Mouse (Mus musculus): ENCODE measurements at regions not wholly inside any gene's neighbourhood (a gene's known extent, or its start where the extent isn't known, plus 50 kb on each side); places are given as distances from the start of the nearest gene placed in this dataset.
"Not testable (repeated sequence)": the region's sequence is repeated elsewhere in the genome, so short reads cannot be mapped to it uniquely, and the experiment has no call there.

DNA sequence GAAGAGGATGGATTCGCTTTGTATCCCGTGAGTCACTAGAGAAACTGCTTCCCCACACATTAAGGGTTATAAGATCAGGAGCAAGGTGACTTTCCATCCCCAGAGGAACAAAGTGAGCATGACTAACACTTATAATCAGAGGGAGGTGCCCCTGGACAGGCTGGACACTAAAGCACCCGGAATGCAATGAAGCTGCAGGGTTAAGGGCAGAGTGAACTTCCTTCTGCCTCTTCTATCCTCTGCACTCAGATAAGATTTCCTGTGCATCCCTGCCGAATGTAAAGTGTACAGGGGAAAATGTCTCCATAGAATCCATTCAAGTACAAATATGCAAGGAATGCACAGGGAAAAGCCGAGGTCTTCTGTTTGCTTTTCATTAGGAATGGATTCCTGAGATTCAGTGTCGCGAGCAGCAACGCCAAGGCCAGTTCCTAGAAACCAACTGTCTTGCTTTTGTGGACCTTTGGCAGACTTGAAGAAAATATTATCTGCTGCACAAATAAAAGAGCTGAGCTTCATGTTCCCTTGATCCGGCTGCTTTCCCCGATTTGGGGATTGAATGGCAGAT is 58.5 kb upstream of the Fbxl7 start:
- DNase-seq (ENCODE audit: low read depth): no peak

DNA sequence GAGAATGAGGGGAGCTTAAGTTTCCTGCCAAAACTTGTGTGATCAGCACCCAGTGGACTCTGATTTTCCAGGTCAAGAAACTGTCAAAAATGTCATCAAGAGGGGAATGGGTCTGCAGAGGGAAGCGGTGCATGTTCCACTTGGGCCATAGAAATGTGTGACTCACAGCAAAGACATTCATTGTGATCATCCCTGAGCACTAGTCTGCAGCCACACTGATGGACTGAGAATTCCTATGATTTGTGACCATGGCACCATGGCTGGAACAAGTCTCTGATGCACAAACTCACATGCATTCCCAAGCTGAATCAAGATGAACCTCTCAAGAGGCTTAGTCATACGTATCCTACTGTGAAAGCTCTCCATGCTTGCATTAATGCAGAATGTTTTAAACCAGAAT is 63.6 kb upstream of the Fbxl7 start:
- no peak for DNase-seq (ENCODE audit: low read depth)

DNA sequence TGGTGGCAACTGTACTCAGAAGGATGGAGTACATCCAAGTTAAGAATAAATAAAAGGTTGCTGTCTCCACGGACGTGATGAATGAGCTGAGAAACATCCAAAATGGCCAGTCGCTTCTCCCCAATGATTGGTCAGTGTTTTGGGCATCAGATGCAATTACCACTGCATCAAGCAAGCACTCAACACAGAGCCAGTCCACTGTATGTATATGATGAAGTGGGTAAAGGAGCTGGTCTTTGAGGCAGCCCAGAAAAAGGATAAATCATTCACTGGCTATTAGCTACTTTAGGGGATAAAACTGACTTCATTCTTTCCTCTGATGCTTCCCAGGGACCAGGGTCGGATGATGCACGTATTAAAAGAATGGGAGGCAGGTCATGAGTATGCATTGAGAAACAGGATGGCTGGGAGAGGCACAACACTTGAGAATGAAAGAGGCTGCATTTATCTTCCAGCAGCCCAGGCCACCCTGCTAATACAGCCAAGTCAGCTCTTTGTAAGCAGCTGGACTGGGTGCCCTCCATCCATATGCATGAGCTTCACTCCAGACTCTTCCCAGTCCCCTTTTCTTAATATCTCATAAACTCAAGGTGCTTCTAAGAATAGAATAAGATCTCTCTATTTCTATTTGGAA is 73.1 kb upstream of the Fbxl7 start:
- DNase-seq (ENCODE audit: low read depth): no peak

DNA sequence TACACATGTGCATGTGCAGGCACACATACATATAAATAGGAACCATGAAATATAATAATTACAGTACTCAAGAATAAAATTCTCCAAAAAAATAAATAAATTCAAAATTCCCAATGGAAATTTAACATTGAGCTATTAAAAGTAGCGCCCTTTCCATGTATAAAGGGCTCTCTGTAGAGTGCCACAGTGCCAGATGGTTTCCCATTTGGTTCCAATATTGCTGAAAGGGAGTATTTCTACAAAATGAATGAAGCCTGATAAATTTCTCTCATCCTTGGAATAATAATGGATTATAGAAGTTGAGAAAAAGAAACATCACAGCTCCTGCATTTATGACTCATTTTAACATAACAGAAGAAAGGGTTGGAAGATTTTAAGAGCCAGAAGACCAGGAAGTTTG is 75.4 kb upstream of the Fbxl7 start:
- no peak for DNase-seq (ENCODE audit: low read depth)

DNA sequence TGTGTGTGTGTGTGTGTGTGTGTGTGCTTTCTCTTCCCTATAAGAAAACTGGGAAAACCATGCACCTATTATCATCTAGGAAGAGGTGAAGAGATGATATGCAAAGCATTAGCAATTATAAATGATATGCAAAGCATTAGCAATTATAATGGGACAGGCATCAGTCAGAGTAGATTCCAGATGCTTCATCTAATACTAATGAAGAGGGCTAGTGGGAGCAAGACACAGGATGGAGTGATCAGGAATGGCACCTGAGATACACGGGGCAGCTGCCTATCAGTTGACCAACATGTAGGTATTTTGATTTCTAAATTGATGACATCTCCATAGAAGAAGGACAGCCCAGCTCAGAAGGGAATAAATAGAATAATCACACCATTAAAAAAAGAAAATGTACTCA is 97.7 kb upstream of the Fbxl7 start:
- DNase-seq (ENCODE audit: low read depth): no peak

DNA sequence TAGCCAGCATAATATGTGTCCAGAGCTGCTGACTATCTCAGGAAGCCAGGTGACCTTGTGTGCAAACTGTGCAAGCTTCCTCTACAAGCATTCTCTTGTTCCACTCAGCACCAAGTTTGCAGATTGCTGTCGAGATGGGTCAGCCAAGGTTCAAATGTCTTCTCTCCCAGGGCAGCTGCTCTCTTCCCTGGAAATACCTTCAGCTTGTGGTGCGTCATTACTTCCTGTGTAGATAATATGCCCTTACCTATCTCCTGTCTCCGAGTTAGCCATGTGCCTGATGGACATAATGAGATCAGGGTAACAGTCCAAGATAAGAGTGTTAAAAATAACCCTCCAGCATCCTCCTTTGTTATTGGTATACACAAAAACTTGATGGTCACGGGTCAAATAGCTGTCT is 113.7 kb upstream of the Fbxl7 start:
- no peak for DNase-seq (ENCODE audit: low read depth)

DNA sequence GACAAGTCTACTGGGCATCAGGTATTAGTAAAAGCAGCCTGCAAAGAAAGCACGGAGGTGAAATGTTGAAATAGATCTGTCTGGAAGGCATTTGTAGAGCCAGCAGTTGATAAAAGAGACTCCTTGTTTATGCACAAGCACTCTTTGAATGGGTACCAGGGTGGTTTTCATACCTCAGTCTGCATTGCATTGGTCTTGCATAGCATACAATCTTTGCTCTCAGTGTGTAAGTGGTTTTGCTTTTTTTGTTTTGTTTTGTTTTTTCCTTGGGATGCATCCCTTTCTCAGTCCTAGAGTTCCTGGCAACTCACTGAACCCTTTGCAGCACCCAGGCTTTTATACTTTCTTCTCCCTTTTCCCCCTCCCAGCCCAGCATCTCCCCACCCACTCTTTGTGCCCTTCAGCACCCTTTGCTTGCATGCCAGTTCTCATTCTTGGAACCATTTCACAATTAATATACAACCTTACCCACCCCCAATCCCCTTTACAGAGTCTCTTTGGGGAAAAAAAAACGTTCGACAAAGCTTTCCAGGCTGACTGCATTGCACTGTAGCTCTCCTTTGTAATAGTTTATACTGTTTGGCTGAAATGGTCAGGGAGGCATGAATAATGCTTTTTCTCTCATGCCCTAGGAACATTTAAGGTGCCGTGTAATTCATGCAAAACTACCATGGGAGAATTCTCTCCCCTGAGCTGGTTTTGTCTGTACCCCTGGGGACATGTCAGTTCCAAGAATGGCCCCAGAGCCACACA is 118.7 kb upstream of the Fbxl7 start:
- no peak for DNase-seq (ENCODE audit: low read depth)

DNA sequence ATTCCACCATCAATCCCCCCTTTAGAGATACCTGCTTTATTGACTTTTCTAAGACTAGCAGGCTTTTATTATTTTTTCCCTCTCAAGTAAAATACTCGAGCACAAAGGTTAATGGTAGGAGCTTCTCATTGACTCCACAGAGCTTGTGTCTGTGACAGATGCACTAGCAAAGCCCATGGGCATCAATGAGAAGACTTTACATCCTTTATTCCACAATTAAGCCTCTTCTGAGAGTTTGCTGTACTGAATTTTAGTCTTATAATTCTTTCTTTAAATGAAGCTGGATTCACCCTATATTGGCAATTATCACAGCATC is 119.2 kb upstream of the Fbxl7 start:
- no peak for DNase-seq (ENCODE audit: low read depth)

DNA sequence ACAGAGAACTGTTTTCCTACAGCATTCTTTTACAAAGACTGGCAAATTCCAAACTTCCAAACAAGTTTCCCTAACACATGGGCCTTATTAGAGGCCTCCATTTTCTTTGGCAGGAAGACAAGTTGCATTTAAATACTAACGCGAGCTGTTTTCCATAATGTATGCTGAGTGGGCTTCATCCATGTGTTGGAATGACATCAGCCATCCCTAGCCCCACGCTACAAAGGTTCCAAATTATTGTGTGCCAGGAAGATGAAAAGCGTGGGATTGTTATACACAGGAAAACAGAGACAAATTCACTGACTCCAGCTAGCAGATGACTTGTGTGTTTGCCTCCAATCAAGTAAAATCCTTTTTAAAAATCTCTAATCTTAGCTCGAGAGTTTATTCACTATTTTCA is 125.1 kb upstream of the Fbxl7 start:
- DNase-seq (ENCODE audit: low read depth): no peak

DNA sequence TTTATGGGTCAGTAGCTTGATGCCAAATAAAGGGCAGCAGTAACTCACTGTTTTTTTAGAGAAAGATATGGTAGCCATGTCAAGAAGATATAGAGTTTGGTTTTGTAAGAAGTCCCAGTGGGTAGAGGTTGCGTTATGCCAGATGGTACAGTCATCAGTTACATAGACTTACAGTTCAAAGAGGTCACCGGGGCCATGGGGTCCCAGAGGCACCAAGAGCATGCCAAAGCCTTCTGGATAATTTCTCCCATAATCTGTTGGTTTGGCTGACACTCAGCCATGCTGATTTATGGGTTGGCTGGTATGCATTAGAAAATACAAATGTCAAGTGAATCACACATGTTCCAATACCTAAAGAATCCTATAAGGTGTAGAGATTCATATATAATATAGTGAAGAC is 137.9 kb upstream of the Fbxl7 start:
- DNase-seq (ENCODE audit: low read depth): peak; percentile 9

DNA sequence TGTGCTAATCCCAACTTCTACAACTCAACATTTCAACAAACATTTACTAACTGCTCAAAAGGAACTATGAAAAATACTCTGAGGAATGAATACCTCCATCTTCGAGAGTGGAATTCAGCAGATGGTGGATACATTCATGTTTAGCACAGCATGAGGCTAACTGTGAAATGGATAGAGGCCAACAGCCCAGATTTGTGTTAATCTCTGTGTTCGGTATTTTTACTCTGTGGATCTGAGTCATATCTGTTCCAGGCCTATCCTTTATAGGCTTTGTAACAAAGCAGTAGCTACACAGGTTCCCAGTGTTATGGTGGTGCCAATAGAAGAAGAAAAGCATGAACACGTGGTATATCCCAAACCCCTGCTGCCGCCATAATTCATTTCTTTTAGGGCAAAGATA is 148.4 kb upstream of the Fbxl7 start:
- no peak for DNase-seq (ENCODE audit: low read depth)

DNA sequence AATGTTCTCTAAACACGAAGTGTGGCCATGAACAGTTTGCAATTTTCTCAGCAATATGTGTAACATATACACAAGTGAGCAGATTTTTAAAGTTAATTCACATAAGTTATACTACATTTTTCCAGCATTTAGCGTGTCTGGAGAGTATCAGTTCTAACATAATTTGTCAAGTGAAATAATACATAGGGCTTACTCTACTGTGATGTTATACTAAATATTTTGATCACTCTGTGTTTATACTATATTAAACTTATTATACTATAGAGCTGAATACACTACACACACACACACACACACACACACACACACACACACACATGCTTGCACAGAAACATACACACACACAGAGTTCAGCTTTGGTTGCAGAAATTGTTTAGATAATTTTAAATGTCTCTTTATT is 155.3 kb upstream of the Fbxl7 start:
- DNase-seq (ENCODE audit: low read depth): no peak

DNA sequence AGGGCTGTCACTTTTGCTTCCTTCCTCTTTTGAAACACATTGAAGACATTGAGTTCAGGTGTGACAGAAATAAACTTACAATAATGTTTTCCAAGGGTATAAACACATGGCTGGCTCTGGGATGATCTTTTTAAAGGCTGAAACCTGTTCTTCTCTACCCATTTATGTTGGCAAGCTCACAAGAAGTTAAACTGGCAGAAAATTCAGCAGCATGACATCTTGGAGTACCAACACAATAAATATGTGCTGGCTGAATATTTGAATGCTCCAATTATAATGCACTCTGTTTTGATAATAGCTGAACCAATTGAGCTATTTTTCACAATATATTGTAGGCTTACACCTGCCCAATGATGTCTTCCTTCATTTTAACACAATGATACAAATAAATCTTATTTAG is 168.1 kb upstream of the Fbxl7 start:
- DNase-seq (ENCODE audit: low read depth): no peak

DNA sequence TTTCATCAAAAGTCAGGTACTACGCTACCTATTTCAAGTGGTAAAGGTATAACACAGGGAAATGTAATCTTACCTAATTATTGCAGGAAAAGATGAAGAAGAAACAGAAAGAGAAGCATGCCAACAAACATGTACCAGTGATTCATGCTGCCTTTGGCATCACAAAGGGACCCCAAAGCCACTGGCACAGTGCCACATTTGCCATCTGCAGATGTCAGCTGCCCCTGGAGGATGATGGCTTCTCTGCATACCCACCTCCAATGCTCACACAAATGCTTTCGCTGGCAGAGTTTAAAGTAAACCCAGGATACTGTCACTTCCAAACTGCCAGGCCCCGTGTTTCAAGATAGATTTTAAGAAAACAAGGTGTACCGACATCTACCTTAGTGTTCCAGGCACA is 168.6 kb upstream of the Fbxl7 start:
- DNase-seq (ENCODE audit: low read depth): no peak

DNA sequence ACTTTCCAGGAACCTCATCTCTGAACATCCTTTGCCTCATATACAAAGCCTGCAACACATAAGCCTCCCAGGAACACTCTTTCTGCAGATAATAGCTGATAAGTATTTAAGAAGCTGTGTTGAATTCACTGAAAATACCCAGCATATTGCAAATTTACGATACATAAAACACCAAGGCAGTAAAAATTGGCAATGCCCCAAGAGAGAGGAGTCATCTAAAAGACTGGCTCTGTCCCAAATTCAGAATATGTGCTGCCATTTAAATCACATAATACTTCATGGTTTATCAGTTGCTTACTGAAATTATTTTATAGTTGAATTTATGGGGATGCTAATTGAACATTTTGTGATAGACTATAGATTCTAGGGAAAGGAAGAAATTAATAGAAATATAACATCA is 172.3 kb upstream of the Fbxl7 start:
- peak; percentile 7 for DNase-seq (ENCODE audit: low read depth)

DNA sequence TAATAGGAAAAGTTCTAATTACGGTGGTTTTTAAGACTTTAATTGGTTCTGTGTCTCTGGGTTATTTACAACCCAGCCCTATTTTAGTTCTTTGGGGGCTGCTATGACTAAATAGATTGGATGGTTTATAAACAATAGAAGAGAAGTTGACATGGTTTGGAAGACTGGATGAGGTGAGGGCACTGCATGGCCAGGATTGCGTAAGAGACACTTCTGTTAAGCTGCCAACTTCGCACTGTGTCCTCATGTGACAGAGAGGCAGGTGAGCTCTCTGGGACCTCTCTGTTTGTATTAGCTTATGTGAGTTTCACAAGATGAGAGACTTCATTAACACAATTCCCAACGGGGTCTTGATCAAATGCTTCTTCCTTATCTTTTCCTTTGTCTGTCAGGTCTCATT is 182.5 kb upstream of the Fbxl7 start:
- no peak for DNase-seq (ENCODE audit: low read depth)

DNA sequence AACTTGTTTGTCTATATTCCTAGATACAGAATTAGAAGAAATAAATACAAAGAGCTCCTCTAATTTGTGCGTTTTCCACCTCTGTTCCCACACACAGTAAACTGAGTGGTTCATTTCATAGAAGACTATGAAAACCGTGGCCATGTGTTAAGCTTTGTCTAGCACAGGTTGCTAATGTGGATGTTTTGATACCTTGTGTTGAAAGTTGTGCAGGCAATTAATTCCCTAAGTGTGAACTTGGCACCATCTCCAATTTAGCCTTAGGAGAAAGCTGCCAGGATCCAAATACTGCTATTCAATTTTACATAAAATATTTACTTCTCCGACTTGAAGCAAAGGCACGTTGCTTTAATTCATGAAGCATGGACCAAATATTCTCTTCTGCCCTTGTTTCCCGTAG is 187.4 kb upstream of the Fbxl7 start:
- DNase-seq (ENCODE audit: low read depth): no peak

DNA sequence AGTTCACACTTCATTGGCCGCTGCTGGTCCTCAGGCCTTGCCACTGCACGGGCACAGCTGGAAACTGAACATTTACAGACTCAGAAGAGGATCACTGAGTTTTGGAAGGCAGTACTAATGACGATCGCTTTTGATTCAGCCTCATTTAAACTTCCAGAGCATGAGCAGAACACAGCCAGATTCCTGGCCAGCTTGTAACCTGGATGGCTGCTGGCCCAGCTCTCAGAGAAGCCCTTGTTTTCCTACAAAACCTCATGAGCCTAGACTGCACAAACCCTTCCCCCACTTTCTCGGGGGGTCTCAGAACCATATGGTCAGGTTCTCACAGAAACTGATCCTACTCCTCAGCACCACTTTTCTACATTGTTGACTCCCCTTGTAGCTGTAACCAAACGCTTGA is 188.2 kb upstream of the Fbxl7 start:
- DNase-seq (ENCODE audit: low read depth): no peak

DNA sequence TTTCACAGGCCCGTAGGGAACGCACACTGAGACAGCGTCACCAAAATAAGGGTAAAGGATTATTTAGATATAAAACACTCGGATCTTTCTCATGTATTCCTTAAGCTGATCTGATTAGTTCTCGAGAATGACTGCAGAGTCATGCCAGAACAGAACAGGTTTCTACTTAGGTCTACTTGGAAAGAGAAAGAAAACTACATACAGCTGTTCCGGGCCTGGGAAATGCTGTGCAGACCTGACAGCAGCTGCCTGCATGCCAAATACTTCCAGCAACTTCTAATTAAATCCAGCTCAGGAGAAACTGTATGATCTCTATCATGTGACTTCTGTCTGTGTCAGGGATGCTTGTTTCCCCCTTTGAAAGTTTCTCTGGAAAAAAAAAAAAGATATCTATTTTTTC is 193.8 kb upstream of the Fbxl7 start:
- DNase-seq (ENCODE audit: low read depth): no peak

DNA sequence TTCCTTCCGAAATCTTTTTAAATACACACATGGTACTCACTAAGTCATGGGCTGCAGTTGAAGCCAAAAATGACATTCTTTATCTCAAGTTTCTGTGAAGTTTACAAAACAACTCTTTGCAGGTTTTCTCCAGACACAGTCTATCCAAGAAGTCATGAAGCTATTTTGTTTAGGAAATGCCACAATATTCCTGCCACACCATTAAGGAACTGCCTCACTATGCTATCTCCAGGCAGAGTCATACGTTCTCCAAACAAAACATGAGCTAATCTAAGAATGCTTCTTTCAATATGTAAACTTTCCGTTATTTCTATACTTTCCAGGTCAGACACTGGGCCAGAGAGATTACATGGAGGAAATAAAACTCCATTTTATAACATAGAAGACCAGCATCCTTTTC is 198.7 kb upstream of the Fbxl7 start:
- no peak for DNase-seq (ENCODE audit: low read depth)

DNA sequence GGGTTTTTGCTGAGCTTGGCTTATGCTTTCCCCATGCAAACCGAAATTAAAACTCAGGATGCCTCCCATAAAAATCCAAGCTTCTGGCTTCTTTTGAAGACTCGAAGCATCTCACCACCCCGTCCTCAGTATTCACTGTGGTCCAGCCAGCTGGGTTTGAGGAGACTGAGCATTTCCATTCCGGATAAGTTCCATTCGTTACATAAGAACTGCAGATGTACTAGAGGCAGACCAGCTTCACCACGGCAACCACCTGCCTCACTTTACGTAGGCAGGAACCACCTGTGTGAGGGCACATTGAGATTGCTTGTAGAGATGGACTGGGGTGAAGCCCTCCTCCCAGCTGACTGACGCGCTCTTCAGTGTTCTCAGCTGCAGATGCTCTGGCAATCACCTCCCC is 199.9 kb upstream of the Fbxl7 start:
- DNase-seq (ENCODE audit: low read depth): no peak

DNA sequence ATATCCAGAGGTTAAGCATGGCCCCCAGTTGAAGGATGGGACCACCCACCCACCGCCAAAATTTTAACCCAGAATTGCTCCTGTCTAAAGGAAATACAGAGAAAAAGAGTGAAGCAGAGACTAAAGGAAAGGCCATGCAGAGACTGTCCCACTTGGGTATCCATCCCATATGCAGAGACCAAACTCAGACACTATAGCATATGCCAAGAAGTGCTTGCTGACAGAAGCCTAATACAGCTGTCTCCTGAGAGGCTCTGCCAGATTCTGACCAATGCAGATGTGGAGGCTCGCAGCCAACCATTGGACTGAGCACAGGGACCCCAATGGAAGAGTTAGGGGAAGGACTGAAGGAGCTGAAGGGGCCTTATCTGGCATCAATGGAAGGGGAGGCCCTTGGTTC is 206.2 kb upstream of the Fbxl7 start:
- not testable (repeated sequence) for DNase-seq (ENCODE audit: low read depth)

DNA sequence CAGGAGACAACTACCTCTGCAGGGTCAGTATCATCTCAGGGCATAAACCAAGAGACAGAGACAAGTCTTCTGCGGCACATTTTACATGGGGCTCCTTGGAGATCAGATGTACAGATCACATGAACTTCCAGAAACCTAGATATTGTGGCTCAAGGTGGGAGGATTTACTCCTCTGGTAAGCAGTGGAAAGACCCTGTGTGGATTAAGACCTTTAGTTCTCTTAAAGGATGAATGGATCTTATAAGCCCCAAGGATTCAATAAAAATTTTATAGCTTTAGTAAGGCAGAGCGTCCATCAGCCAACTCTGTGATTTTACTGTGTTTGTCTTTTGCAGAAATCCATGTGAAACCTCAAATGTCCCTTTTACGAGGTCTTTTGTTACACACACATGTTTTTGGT is 213.8 kb upstream of the Fbxl7 start:
- no peak for DNase-seq (ENCODE audit: low read depth)

DNA sequence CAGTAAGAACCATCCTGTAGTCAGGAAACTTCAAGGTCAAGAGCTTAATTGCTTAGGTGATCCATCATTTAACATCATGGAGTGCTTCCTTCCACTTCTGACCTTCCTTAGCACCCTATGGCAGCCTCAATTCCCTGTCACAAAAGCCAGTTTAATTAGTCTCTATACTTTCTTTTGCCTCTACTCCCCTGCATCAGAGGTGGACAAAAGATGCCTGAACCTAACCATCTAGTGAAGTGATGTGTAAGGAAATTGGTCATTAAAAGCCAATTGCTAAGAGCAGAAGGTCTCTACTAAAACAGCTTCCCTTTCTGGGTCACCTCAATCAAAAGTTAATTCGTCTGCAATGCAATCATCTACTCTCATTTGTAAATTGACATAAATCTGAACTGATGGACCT is 234.3 kb upstream of the Fbxl7 start:
- DNase-seq (ENCODE audit: low read depth): no peak

All from NIH3T3 (cell line).